Mouse (Mus musculus): ENCODE data around the gene Acacb.

Acacb gene

DNA sequence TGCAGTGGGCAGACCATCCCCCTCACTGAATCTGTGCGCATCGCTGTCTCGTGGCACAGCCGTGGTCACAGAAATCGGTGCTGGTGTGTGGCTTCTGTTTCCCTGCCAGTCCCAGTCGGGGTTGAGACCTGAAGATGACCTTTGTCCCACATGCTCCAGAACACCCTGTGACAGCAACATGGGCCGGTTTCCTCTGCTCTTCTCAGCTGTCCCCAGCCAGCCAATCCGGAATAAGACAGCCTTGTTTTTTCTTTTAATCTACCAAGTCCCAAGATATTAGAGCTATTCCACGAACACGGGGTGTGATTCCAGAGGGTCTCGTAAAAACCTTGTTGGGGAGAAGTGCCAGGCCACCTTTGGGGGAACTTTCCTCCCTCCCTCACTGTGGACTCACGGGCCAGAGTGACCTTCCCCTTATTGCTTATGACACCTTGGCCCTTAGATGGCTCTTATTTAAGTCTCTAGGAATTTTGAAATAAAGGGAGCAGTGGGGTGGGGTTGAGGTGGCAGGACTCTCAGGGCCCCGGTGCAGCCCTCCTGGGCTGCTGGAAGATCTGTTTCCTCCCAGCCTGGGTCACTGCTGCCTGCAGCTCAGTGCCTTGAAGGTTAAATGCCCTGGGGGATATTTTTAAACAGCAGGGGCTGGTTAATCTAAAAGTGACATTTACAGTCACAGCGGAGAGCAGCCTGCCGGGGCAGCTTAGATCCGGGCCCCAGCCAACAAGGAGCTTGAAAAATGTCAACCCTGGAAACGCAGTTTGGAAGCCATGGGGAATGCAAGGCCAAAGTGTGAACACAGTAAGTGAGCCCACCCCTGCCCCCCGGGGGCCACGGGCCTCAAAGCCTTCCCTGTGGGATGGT, at the start of gene Acacb:
Gene Acacb (plus strand): TSS at position 508 of the 861 bp plus-strand sequence.
- DNase-seq (ENCODE audit: low read depth, low spot score), result no peak

DNA sequence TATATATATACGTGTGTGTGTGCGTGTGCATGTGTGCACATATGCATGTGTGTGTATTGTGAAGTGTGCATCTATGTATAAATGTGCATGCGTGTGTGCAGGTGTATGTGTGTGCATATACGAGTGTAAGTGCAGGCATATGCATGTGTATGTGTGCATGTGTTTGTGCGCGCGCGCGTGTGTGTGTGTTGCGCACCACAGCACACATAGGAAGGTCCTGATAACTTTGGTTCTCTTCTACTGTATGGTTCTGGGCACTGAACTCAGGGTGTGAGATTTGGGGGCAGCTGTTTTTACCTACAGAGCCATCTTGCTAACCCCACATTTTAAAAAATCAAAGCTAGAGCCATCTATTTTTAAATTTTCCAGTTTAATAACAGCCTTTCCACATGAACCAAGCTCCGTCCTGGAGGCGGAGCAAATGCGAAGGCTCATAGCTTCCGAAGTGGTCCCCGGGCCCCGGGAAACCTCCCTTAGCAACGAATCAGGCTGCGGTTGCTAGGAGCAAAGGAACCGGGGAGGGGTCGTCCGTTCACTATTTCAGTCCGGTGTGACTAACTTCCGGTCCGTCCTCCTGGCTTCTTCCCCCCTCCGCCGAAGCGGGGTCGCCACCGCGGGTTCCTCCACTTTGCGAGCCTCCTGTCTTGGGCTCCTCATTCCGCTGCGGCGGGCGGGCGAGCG, 46.5 kb upstream of the Acacb start:
- peak; percentile 96 for DNase-seq (ENCODE audit: low read depth, low spot score)

DNA sequence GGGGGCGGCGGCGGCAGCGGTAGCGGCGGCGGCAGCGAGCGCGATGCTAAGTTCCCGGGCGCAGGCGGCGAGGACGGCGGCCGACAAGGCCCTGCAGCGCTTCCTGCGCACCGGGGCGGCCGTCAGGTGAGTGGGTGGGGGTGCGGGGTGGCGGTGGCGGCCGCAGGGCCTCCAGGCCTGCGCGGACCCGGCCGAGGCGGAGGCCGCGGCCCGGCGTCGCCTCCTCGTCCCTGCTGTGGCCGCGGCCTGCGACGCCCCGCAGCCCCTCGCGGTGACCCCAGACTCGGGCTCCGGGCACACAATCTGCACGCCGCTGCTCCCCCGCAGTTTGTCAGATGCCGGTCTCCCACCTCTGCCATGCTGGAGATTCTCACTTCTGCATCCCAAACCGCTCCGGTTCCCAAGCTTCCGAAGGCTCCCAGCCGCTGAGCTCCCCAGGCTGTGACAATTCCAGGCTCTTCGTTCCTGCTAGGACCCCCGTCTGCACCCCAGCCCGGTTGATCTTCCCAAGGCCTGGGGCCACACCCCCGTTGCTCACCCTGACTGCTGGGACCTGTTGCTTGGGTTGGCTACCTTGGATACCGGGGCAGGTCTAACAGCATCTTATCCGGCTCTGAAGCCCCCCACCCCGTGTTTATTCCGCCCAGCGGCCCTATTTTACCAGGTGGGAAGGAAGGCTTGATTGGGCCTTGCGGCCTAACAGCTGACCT, 45.8 kb upstream of the Acacb start:
- DNase-seq (ENCODE audit: low read depth, low spot score), result no peak

DNA sequence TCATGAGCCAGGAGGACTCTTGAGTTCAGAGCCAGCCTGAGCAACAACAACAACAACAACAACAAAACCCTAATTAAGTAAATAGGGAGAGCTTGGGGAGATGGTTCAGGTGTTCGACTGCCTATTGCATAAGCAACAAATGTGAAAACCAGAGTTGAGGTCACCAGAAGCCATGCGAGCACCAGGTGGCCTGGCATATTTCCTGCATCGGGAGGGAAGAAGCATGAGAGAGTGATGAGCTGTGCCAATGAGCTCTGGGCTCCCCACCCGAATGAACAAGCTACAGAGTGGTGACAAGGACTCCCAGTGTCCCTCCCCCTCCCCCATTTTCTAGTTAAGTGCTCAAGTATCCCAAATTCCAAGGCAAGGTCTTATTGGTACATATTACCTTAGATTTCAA, 44.5 kb upstream of the Acacb start:
- no peak for DNase-seq (ENCODE audit: low read depth, low spot score)

DNA sequence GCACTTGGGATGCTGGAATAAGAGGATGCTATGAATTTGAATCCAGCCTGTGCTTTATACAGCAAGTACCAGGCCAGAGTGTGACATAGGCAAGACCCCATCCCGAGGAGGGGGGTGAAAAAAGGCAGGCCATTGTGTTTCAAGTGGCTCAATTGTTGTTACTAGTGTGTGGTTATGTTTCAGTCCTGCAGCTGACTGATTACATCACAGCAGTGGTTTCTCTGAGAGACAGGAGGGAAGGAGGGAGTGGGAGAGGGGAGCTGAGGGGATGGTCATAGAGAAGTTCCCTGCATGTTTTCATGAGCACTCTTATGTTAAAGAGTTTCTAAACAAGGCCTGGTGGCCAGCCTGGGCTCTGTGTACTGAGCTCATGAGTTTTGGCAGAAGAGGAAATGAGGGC, 43.5 kb upstream of the Acacb start:
- DNase-seq (ENCODE audit: low read depth, low spot score), result no peak

DNA sequence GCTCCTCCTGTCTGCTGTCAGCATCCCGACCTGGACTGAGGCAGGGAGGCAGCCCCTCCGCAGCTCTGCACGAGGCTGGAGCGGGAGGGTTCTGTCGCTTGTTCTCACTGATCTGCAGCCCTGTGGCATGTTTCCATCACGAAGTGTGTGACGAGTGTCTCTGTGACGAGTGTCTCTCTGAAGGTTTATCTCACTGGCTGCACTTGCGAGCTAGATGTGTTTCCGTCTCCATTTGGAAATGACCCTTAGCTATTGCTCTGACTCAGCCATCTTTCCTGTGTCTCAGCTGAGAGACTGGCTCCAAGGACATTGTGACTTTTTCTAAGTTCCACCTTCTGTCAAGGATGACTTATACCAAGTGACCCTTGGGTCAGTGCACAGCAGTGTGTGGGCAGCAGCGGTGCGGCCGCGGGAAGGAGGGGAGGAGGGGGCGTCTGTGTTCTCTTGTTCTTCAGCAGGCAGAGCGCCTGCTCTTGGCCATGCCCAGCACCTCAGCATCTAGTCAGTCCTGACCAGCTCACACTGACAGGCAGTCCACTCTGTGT, 39.9 kb upstream of the Acacb start:
- no peak for DNase-seq (ENCODE audit: low read depth, low spot score)

DNA sequence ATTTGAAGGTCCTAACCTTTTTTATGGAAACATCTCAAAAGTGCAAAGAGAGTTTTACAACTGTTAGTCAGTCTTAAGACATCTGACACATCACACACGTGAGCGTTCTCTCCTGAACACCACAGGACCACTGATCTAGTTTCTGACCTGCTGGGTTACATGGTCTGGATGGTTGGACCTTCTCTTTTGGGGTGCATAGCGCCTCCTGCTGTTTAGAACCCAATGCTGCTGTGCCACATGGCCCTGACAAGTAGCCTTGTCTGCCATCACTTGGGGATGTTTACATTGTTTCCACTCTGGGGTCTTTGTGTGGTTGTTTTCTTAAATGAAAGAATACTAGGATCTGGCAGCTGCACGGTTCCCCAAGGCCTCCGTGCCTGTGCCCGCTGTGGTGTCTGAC, 33.0 kb upstream of the Acacb start:
- DNase-seq (ENCODE audit: low read depth, low spot score), result peak; percentile 63

DNA sequence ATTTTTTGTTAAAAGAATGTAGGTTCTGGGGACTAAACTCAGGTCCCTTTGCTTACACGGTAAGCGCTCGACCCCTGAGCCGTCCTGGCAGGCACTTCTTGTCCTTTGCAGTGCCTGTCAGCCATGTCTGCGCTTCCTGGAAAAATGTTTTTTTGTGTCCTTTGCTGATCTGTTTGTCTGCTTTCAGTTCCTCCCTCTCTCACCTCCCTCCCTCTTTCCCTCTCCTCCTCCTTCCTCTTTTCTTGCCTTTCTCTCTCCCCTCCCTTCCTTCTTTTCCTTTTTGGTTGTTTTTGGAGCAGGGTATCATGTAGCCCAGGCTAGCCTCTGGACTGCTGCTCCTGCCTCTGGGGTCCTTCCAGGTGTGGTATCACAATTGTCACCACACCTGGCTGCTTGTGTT, 31.3 kb upstream of the Acacb start:
- no peak for DNase-seq (ENCODE audit: low read depth, low spot score)

DNA sequence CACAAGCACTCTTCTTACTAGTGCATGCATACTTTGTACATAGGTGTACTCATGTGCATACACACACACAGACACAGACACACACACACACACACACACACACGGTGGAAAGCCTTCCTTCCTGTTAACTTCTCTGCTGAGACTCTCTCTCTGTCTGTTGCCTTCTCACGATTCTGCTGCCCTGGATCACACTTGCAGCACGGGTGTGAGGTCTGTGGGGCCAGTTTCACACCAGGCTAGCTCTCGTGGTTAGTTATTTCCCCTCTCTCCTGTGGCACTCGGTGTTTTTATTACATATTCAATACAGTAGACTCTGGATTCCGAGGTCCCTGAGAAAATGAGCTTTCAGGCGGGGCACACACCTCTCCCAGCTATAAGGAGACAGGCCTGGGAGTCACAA, 29.7 kb upstream of the Acacb start:
- DNase-seq (ENCODE audit: low read depth, low spot score), result no peak

DNA sequence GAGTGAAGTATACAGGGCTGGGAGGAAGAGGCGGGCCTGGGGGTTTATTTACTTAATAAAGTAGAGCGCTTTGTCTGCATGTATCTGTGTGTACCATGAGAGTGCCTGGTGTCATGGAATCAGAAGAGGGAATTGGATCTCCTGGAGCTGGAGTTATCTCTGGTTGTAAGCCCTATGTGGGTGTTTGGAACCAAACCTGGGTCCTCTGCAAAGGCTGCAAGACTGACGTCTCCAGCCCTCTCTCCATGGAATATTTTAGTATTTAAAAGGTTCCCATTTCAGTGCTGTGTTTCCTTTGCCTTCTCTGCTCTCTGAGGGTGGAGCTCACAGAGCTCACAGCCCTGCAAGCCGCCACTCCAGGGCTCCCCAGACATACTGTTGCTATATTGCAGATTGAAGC, 26.5 kb upstream of the Acacb start:
- DNase-seq (ENCODE audit: low read depth, low spot score), result no peak

DNA sequence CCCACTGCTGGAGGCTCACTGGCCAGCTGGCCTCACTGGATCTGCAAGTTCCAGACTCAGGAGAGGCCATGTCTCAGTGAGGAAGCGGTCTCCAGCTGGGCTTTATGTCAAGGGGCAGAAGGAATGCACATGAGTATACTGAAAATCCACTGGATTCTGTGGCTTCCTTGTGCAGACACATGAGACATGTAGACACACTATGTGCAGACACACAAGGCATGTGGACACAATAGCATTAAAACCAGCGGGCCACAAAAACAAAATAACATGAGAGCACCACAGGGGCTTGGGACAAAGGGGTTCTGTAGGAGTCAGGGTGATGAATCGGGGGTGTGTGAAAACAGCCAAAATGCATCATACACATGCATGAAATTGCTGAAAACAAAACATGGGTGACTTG, 20.3 kb upstream of the Acacb start:
- DNase-seq (ENCODE audit: low read depth, low spot score), result no peak

DNA sequence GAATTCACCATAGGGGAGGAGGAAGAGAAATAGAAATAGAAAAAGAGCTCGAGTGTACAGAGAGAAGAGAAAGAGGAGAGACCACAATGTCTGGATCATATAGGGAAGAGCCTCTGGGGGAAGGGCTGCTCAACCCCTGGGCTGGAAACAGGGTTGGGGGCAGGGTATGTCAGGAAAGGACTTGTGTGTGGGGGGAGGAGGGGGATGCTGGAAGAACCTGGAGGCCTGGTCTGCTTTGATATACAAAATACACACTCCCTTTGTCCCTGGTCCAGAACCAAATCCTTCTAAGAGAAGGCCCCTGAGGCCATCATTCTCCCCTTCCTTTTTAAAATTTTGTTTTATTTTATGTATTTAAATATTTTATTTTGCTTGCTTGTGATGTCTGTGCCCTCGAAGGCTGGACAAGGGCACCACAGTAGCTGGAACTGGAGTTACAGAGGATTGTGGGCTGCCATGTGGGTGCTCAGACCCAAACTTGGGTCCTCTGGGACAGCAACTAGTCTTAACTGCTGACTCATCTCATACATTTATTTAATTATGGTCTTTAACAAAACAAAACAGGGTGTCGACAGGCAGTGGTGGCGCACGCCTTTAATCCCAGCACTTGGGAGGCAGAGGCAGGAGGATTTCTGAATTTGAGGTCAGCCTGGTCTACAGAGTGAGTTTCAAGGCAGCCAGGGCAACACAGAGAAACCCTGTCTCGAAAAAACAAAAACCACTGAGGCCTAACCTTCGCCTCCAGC, 19.7 kb upstream of the Acacb start:
- peak; percentile 74 for DNase-seq (ENCODE audit: low read depth, low spot score)

DNA sequence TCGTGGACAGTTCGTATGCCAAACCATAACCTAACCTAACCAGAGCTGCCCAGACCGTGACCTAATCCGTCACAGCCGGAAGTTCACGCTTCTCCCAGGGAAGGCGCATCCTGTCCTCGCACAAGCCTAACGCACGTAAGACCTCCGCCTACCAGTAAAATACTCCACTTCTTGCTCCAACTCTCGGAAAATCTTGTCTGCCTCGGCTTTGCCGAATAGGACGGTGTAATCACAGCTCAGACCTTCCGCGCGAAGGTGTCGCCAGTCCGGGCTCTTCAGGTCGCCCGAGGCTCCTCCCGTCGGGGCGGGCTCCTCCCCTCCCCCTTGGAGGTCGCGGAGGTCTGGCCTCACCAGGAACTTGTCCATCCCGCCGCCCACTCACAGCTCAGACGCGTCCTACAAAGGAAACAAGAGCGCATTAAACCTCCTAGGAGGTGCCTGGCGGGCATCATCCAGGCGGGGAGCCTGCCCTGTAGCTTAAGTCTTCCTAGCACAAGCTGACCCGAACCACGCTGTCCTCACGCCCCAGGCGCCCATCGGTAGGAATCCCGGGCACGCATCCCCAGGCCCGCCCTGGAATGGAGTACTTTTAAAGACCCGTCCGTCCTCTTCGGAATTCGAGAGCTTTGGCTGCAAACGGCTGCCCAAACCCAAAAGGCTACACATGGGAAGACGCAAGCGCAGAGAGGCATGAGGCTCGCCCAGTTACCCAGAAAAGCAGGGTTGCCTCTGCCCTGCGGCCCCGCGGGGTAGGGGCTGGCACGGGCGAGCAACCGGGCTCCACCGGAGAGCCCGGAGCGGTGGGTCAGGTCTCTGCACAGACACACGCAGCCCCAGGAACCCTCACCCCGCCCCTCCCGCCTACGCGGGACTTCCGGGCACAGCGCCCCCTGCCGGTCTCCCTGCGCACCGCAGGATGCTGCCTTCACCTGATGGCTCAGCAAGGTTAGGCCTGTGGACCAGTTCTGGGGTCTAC, 18.7 kb upstream of the Acacb start, which contains the start of gene Alkbh2:
Gene Alkbh2 (minus strand): TSS at position 845 of the 976 bp plus-strand sequence.
- DNase-seq (ENCODE audit: low read depth, low spot score), result peak; percentile 94

DNA sequence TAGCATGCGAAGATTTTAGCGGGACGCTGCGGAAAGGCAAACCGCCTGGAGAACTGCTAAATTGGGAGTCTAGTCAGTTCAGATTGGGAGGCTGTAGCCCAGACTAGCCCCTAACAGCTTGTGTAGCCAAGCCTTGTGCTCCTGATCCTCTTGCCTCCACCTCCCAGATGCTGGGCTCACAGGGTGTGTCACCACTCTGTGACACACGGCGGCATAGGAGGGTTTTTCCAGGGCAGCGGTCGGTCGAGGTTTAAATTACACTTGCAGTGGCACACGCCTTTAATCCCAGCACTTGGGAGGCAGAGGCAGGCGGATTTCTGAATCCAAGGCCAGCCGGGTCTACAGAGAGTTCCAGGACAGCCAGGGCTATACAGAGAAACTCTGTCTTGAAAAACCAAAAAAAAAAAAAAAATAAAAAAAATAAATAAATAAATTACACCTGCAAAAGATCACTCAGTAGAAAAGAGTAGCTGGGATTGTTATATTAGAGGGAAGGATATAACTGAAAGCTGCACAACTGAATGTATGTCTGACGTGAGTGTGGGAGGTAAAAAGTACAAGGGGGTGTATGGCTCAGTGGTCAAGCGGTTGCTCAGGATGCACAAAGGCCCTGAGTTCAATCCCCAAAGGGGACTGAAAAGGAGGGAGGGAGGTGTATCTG, 16.7 kb upstream of the Acacb start:
- DNase-seq (ENCODE audit: low read depth, low spot score), result peak; percentile 63

DNA sequence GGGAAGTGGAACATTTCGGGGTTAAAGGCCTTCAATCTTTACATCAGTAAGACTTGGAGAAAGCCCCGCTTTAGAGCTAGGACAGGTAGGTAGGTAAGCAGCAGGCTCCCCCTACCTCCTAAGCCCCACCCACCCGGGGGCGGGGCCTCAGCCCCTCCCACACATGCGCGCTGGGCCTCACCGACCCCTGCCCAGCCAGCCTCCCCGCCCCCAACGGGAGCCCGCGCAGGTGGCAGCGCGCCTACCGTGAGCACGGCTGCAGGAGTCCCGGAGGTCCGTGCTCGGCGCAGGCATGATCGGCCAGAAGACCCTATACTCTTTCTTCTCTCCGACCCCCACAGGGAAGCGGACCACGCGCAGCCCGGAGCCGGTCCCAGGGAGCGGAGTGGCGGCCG, 16.1 kb upstream of the Acacb start, which contains the start of gene Ung:
Gene Ung (plus strand): TSS at position 176 of the 395 bp plus-strand sequence.
- DNase-seq (ENCODE audit: low read depth, low spot score), result peak; percentile 91

DNA sequence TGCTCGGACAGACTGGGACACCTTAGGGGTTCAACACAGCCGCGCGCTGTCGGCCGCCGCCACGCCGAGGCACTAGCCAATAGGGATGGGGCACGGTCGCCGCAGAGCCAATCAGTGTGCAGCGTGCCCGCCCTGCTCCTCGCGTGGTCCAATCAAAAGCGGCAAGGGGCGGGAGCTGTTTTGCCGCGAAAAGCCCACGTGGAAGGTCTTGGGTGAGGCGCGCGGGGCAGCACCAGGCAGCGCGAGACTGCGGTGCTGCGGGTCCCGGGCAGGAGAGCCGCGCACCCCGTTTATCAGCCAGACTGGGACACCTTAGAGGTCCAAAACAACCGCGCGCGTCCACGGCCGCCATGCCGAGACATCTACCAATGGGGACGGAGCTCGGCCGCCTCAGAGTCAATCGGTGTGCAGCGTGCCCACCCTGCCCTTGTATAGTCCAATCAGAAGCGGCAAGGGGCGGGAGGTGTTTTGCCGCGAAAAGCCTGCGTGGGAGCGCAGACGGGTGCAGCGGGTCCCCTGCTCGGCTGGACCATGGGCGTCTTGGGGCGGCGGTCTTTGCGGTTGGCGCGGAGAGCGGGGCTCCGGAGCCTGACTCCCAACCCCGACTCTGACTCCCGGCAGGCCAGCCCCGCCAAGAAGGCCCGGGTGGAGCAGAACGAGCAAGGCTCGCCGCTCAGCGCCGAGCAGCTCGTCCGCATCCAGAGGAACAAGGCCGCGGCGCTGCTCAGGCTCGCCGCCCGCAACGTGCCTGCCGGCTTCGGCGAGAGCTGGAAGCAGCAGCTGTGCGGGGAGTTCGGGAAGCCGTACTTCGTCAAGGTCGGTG, 15.4 kb upstream of the Acacb start:
- DNase-seq (ENCODE audit: low read depth, low spot score), result peak; percentile 97

DNA sequence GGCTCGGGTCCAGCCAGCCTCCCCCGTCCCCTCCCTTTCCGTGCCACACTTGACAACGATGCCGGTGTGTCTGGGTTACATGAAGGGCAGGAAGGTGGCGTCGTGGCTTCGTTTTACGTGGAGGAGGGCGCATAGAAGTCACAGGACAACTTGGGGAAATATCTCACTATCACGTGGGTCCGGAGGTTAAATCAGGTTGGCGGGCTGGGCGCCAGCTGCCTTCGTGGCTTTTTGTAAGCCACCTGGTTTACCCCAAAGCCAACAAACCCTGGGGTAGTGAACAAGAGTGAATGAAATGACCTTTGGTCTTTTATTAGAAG, 14.9 kb upstream of the Acacb start:
- DNase-seq (ENCODE audit: low read depth, low spot score), result peak; percentile 82

DNA sequence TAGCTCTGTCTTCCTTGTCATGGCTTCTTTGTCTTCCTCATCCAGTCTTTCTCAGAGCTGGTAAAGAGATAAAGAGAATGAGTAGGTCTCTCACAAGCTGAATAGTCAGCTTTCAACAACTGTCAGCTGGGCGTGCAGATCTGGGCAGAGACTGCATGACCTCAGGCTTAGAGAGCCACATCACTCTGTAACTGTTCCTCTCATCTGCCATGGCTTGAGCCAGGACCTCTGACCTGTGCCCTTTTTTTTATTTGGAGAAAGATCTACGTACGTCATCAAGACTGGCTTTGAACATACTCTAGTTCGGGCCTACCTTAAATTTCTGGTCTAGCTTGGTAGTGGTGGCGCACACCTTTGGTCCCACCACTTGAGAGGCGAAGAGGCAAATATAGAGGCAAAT, 13.5 kb upstream of the Acacb start:
- no peak for DNase-seq (ENCODE audit: low read depth, low spot score)

DNA sequence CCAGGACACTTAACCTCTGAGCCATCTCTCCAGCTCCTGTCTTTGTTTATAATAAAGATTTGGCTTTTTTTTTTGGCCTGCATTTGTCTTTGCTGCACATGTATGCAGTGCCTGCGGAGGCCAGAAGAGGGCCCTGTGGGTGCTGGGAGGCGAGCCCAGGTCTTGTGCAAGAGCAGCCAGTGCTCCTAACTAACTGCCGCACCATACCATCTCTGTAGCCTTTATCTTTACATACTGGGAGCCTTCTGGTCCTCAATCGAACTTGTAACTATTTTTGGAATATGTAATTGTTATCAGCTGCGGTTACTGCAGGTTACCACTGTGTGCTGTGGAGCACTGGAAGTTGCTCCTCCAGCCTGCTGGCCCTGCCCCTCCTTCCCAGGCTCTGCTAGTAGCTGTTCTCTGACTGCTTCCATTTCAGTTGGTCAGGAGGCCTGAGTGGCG, 12.2 kb upstream of the Acacb start:
- DNase-seq (ENCODE audit: low read depth, low spot score), result peak; percentile 74

All from ZHBTc4 (cell line).